Comparison of ENCODE assay signal across 7 mouse cellular contexts in genomic region chr11:94392672-94393109, GRCm38 (mm10). TPM values are rescaled to one million over a fixed set of nuclear protein-coding genes. Genes with fewer than 3 reads are reported as not detected.
DNase-seq lines count a peak whose midpoint lies in the region; ATAC-seq lines count a peak whose summit lies in the region.

Gene Abcc3, minus strand, starts transcription at chr11:94392997.

- WGBS in embryonic facial prominence, embryonic 11.5 days = 6% methylated on average over 20 of the region's 20 CpGs
- 6% methylated on average over 20 of the region's 20 CpGs for WGBS in heart, embryonic 16.5 days
- WGBS in stomach, embryonic 14.5 days = 10% methylated on average over 20 of the region's 20 CpGs

- peak within 1 kb of the TSS; percentile 18; the same call in 1 of the 2 replicates for H3K4me3 ChIP-seq in embryonic facial prominence, embryonic 11.5 days (ENCODE audit: low read depth, low read length)
- peak within 1 kb of the TSS; percentile 46 for H3K4me3 ChIP-seq in heart, embryonic 16.5 days (ENCODE audit: low read length)
- H3K4me3 ChIP-seq in stomach, embryonic 14.5 days (ENCODE audit: low read depth, low read length) = peak within 1 kb of the TSS; percentile 26; the same call in 1 of the 2 replicates

- H3K4me1 ChIP-seq in embryonic facial prominence, embryonic 11.5 days (ENCODE audit: control insufficient read depth, insufficient read depth, low read length) = no peaks in the 10 kb centered on the region; the same call in 1 of the 2 replicates
- H3K4me1 ChIP-seq in heart, embryonic 16.5 days (ENCODE audit: control insufficient read depth, insufficient read depth, low read length) = peaks cover 2% of the 10 kb centered on the region; the same call in 1 of the 2 replicates
- peaks cover 9% of the 10 kb centered on the region; the same call in 1 of the 2 replicates for H3K4me1 ChIP-seq in stomach, embryonic 14.5 days (ENCODE audit: control insufficient read depth, insufficient read depth, low read length)

- peak within 1 kb of the TSS; percentile 43 for H3K4me2 ChIP-seq in embryonic facial prominence, embryonic 11.5 days (ENCODE audit: low read depth, low read length)
- peak within 1 kb of the TSS; percentile 68 for H3K4me2 ChIP-seq in heart, embryonic 16.5 days (ENCODE audit: low read depth, low read length)
- peak within 1 kb of the TSS; percentile 55 for H3K4me2 ChIP-seq in stomach, embryonic 14.5 days (replicated peaks; ENCODE audit: low read depth, low read length)

- 0 out of 2 replicates have a peak within 1 kb of the TSS, but pooled peaks have one; percentile 25 for H3K9ac ChIP-seq in embryonic facial prominence, embryonic 11.5 days (replicated peaks; ENCODE audit: low read length)
- H3K9ac ChIP-seq in heart, embryonic 16.5 days (ENCODE audit: low read length) = peak within 1 kb of the TSS; percentile 50
- no peak within 1 kb of the TSS; the same call in 1 of the 2 replicates for H3K9ac ChIP-seq in stomach, embryonic 14.5 days (replicated peaks; ENCODE audit: low read depth, low read length)

- no peaks in the 10 kb centered on the region for H3K9me3 ChIP-seq in embryonic facial prominence, embryonic 11.5 days (replicated peaks; ENCODE audit: control insufficient read depth, low read length)
- H3K9me3 ChIP-seq in heart, embryonic 16.5 days (replicated peaks; ENCODE audit: control insufficient read depth, low read length) = no peaks in the 10 kb centered on the region
- no peaks in the 10 kb centered on the region for H3K9me3 ChIP-seq in stomach, embryonic 14.5 days (ENCODE audit: control insufficient read depth, low read depth, low read length)

- ATAC-seq in embryonic facial prominence, embryonic 11.5 days (replicated peaks; ENCODE audit: insufficient number of reproducible peaks, low FRiP score, low TSS enrichment, low read depth) = no peak
- no peak for ATAC-seq in heart, embryonic 16.5 days (replicated peaks; ENCODE audit: extremely low read depth, insufficient read depth, low FRiP score)
- ATAC-seq in stomach, embryonic 14.5 days (ENCODE audit: insufficient number of reproducible peaks, insufficient read depth, low FRiP score, low read depth) = peak; percentile 60; the same call in 1 of the 2 replicates

- H3K27ac ChIP-seq in embryonic facial prominence, embryonic 11.5 days (replicated peaks; ENCODE audit: low read depth, low read length) = no peak within 1 kb of the TSS
- no peak within 1 kb of the TSS for H3K27ac ChIP-seq in heart, embryonic 16.5 days (ENCODE audit: low read length)
- no peak within 1 kb of the TSS for H3K27ac ChIP-seq in stomach, embryonic 14.5 days (ENCODE audit: low read length)

- H3K36me3 ChIP-seq in embryonic facial prominence, embryonic 11.5 days (replicated peaks; ENCODE audit: control insufficient read depth, insufficient read depth, low read depth, low read length) = no peaks in the 10 kb centered on the region
- H3K36me3 ChIP-seq in heart, embryonic 16.5 days (ENCODE audit: control insufficient read depth, insufficient read depth) = no peaks in the 10 kb centered on the region
- H3K36me3 ChIP-seq in stomach, embryonic 14.5 days (ENCODE audit: control insufficient read depth, insufficient read depth, low read length) = no peaks in the 10 kb centered on the region

- peaks cover 11% of the 10 kb centered on the region; the same call in 1 of the 2 replicates for H3K27me3 ChIP-seq in embryonic facial prominence, embryonic 11.5 days (ENCODE audit: control insufficient read depth, insufficient read depth, low read length)
- H3K27me3 ChIP-seq in heart, embryonic 16.5 days (ENCODE audit: control insufficient read depth, insufficient read depth, low read length) = 0 out of 2 replicates have a peak, but pooled peaks cover 9% of the 10 kb centered on the region
- no peaks in the 10 kb centered on the region for H3K27me3 ChIP-seq in stomach, embryonic 14.5 days (ENCODE audit: control insufficient read depth, insufficient read depth, low read length)

- DNase-seq in adrenal gland, adult 18-20 months (ENCODE audit: low spot score in 2 of 2) = peak; percentile 47 to 67
- no peak for DNase-seq in embryonic facial prominence, embryonic 11.5 days (ENCODE audit: low spot score)
- peak; percentile 79 for DNase-seq in kidney, postnatal 10 days
- peak; percentile 90 for DNase-seq in lung, postnatal 36 days
- no peak for DNase-seq in layer of hippocampus, adult 18-20 months (ENCODE audit: low spot score in 2 of 2)

RNA-seq across cellular contexts. Expression of gene Abcc3, which starts in this region (rescaled TPM):
- total RNA-seq in adrenal gland, adult 18-20 months (2021) = 1 to 10 TPM; 3.7 to 6.5 TPM
- 0.60 and 0.63 TPM in 2 replicates for polyA plus RNA-seq in embryonic facial prominence, embryonic 11.5 days (2014; fragmentation: Nextera tagmentation; extraction: Ambion mirVana)
- 1.1 and 1.3 TPM in 2 replicates for polyA plus RNA-seq in heart, embryonic 16.5 days (2015; fragmentation: Nextera tagmentation; extraction: Ambion mirVana)
- 4.5 and 5.8 TPM in 2 replicates for polyA plus RNA-seq in stomach, embryonic 14.5 days (2014; fragmentation: Nextera tagmentation; extraction: Ambion mirVana)
- total RNA-seq in layer of hippocampus, adult 18-20 months (2021) = 1 to 10 TPM; 1.4 to 2.4 TPM

Comparison
In these comparisons a context has a peak if more than half of its experiments do, and no peak if none do; other contexts are left out.
1. DNase-seq: peak in adrenal gland, adult 18-20 months (2 of 2), kidney, postnatal 10 days (single experiment) and lung, postnatal 36 days (single experiment); none in embryonic facial prominence, embryonic 11.5 days (single experiment) and layer of hippocampus, adult 18-20 months (0 of 2).
2. Peak in every context shown above with its lines, with median percentiles within 50 percentile points of each other: H3K4me2 ChIP-seq and H3K4me3 ChIP-seq.